Comparison of ENCODE assay signal across 15 mouse cellular contexts in the genomic region with DNA sequence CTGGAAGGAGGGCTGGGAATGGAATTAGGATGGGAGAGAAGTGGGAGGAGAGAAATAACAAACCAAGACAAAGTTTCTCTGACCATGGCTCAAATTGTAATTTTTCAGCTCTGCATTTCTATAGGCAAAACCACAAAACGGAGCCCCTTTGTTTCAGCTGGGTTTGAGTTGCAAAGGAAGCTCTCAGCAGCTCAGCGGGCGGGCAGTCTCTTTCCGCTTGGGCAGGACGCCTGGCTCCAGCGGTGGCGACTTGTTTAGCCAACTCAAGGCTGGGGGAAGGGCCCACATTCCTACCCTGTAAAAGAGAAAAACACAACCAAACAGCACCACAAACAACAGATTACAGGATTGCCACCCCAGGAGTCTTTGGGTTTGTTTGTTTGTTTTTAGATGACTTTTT.
A peak's percentile ranks its signal among the peaks of the same experiment; 100 is the strongest.
DNase-seq lines count a peak whose midpoint lies in the region; ATAC-seq and TF ChIP-seq lines count a peak whose summit lies in the region.
"Had no signal": no experiment of that assay in that cellular context is flagged by ENCODE, and none has a peak within 500 bp of the region (broad histone marks: within the 10 kb centered on the region; RNA-seq: fewer than 3 reads in every experiment).

No protein-coding gene starts in this region.

- intact Hi-C loops in gastrocnemius, adult 2 months (cut with DNase I), result no loop called here

- H3K4me3 ChIP-seq in gastrocnemius, adult 2 months, result no peak overlapping the region
- H3K4me3 ChIP-seq in kidney, embryonic 15.5 days (replicated peaks), result no peak overlapping the region
- peak overlapping the region; percentile 61; the same call in 1 of the 2 replicates for H3K4me3 ChIP-seq in E14TG2a.4 (replicated peaks; ENCODE audit: low read length)
- H3K4me3 ChIP-seq: embryonic facial prominence, embryonic 15.5 days; forebrain, embryonic 15.5 days; intestine, embryonic 15.5 days; liver, embryonic 15.5 days had no signal

- ATAC-seq in kidney, embryonic 15.5 days (replicated peaks; ENCODE audit: low FRiP score), result no peak
- ATAC-seq: forebrain, embryonic 15.5 days had no signal

- H3K27me3 ChIP-seq in kidney, embryonic 15.5 days, result peaks cover 13% of the 10 kb centered on the region; the same call in 1 of the 2 replicates
- H3K27me3 ChIP-seq in E14TG2a.4 (ENCODE audit: insufficient read depth, low read length), result no peaks in the 10 kb centered on the region
- H3K27me3 ChIP-seq: embryonic facial prominence, embryonic 15.5 days; forebrain, embryonic 15.5 days; intestine, embryonic 15.5 days; liver, embryonic 15.5 days had no signal

- no peak overlapping the region for H3K27ac ChIP-seq in gastrocnemius, adult 2 months
- no peak overlapping the region for H3K27ac ChIP-seq in kidney, embryonic 15.5 days
- H3K27ac ChIP-seq: embryonic facial prominence, embryonic 15.5 days; forebrain, embryonic 15.5 days; intestine, embryonic 15.5 days; liver, embryonic 15.5 days had no signal

- 50% methylated on average over 7 of the region's 7 CpGs for WGBS in kidney, embryonic 15.5 days

- no peaks in the 10 kb centered on the region for H3K4me1 ChIP-seq in kidney, embryonic 15.5 days
- peaks cover 34% of the 10 kb centered on the region for H3K4me1 ChIP-seq in E14TG2a.4 (replicated peaks; ENCODE audit: low read depth, low read length)
- H3K4me1 ChIP-seq: intestine, embryonic 15.5 days had no signal

- TF ChIP-seq CTCF in gastrocnemius, adult 2 months (IDR thresholded peaks at IDR 0.05), result no peak
- TF ChIP-seq CTCF in E14TG2a.4 (conservative IDR thresholded peaks at IDR 0.05; ENCODE audit: low read length), result no peak

- no peaks in the 10 kb centered on the region for H3K36me3 ChIP-seq in kidney, embryonic 15.5 days
- no peaks in the 10 kb centered on the region for H3K36me3 ChIP-seq in E14TG2a.4 (ENCODE audit: insufficient read depth, low read length)
- H3K36me3 ChIP-seq: embryonic facial prominence, embryonic 15.5 days; forebrain, embryonic 15.5 days; intestine, embryonic 15.5 days; liver, embryonic 15.5 days had no signal

- no peaks in the 10 kb centered on the region for H3K9me3 ChIP-seq in kidney, embryonic 15.5 days (replicated peaks)
- H3K9me3 ChIP-seq in E14TG2a.4 (ENCODE audit: low read length), result no peaks in the 10 kb centered on the region
- H3K9me3 ChIP-seq: embryonic facial prominence, embryonic 15.5 days; forebrain, embryonic 15.5 days; intestine, embryonic 15.5 days; liver, embryonic 15.5 days had no signal

- H3K9ac ChIP-seq in kidney, embryonic 15.5 days, result no peak overlapping the region
- H3K9ac ChIP-seq: embryonic facial prominence, embryonic 15.5 days; forebrain, embryonic 15.5 days; intestine, embryonic 15.5 days; liver, embryonic 15.5 days had no signal

- H3K4me2 ChIP-seq in kidney, embryonic 15.5 days, result no peak overlapping the region
- H3K4me2 ChIP-seq: embryonic facial prominence, embryonic 15.5 days; forebrain, embryonic 15.5 days; intestine, embryonic 15.5 days; liver, embryonic 15.5 days had no signal

- peak; percentile 39 for DNase-seq in gastrocnemius, adult 2 months
- DNase-seq in gastrocnemius, adult 18-20 months (ENCODE audit: low spot score), result no peak
- DNase-seq in kidney, postnatal 25 days, result peak; percentile 26 to 49
- peak; percentile 97 for DNase-seq in R1 (ENCODE audit: low read depth, low spot score)
- DNase-seq in natural killer cell, adult 2 months (ENCODE audit: low spot score in 2 of 2), result no peak
- DNase-seq in right cerebral cortex, postnatal 25 days, result no peak
- DNase-seq: cerebellum, adult 18-20 months; right cerebral cortex, postnatal 14 days; thymus, postnatal 36 days had no signal

Comparison
In these comparisons a context has a peak if more than half of its experiments do, and no peak if none do; other contexts are left out.
1. DNase-seq: peak in gastrocnemius, adult 2 months (single experiment), kidney, postnatal 25 days (2 of 2) and R1 (single experiment); none in gastrocnemius, adult 18-20 months (single experiment), natural killer cell, adult 2 months (0 of 2) and right cerebral cortex, postnatal 25 days (single experiment).